Mouse (Mus musculus): ENCODE measurements at regions not wholly inside any gene's neighbourhood (a gene's known extent, or its start where the extent isn't known, plus 50 kb on each side); places are given as distances from the start of the nearest gene placed in this dataset.

GRCm38 (mm10) chr19:14347026-14347425, 250.8 kb downstream of the Tle4 start:
- DNase-seq, result no peak

- no peak for DNase-seq
These were observed 250.4 kb downstream of the Tle4 start for GRCm38 (mm10) chr19:14347429-14347828.

GRCm38 (mm10) chr19:14349753-14350152, 248.1 kb downstream of the Tle4 start:
- no peak for DNase-seq

- no peak for DNase-seq
These were observed 246.0 kb downstream of the Tle4 start for GRCm38 (mm10) chr19:14351728-14352340.

GRCm38 (mm10) chr19:14352551-14352950, 245.3 kb downstream of the Tle4 start:
- no peak for DNase-seq

- DNase-seq, result no peak
These were observed 244.7 kb downstream of the Tle4 start for GRCm38 (mm10) chr19:14353151-14353550.

- DNase-seq, result no peak
These were observed 242.7 kb downstream of the Tle4 start for GRCm38 (mm10) chr19:14355128-14355527.

GRCm38 (mm10) chr19:14355946-14356345, 241.9 kb downstream of the Tle4 start:
- no peak for DNase-seq

- DNase-seq, result no peak
These were observed 237.2 kb downstream of the Tle4 start for GRCm38 (mm10) chr19:14360611-14361010.

GRCm38 (mm10) chr19:14369098-14369604, 228.7 kb downstream of the Tle4 start:
- DNase-seq, result no peak

- no peak for DNase-seq
These were observed 226.5 kb downstream of the Tle4 start for GRCm38 (mm10) chr19:14371360-14371759.

- DNase-seq, result no peak
These were observed 223.9 kb downstream of the Tle4 start for GRCm38 (mm10) chr19:14373996-14374395.

GRCm38 (mm10) chr19:14380898-14381297, 217.0 kb downstream of the Tle4 start:
- no peak for DNase-seq

- no peak for DNase-seq
These were observed 210.1 kb downstream of the Tle4 start for GRCm38 (mm10) chr19:14387796-14388195.

GRCm38 (mm10) chr19:14388539-14388938, 209.3 kb downstream of the Tle4 start:
- no peak for DNase-seq

GRCm38 (mm10) chr19:14389881-14390837, 207.7 kb downstream of the Tle4 start:
- no peak for DNase-seq

- no peak for DNase-seq
These were observed 206.9 kb downstream of the Tle4 start for GRCm38 (mm10) chr19:14390914-14391313.

Measured in right cerebral cortex, postnatal 14 days (tissue).